Mouse (Mus musculus) testis, postnatal 10 days (tissue): Measurements from ENCODE around the gene Dusp12.

Experiments used
- DNase-seq: peaks from one replicate; pipeline ENCODE4 v3.0.0; 2021; ENCODE audit warnings: low spot score

The Dusp12 gene

DNA sequence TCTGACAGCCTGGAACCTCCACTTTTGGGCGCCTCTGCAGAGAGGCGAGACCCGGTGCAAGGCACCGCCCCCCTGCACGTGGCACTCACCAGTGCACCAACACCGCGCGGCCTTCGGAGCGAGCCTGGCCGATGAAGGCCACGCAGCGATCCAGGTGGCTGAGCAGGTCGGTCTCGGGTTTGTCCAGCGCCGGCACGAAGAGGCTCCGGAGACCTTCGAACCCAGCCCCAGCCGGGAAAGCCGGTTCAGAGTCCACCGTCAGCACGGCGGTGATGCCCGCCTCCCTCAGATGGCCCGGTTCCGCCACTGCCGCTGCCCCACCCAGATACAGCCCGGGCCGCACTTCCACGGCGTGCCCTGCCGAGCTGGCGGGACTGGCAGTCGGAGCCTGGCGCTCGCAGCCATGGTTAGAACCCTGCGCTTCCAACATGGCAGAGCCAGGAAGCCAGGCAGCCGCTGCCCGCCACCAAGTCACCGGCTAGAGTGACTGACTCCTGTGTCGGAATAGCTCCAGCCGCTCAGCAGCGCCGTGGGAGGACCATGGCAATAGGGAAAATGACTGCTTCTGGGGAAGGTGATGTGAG lies at the start of gene Dusp12, which contains the start of gene Gm26620:
Gene Dusp12, minus strand, starts transcription at position 563 of the 584 bp plus-strand sequence.
Gene Gm26620, plus strand, starts transcription at position 88 of the 584 bp plus-strand sequence.
- peak; percentile 84 for DNase-seq

- no peak for DNase-seq
Observed at GRCm38 (mm10) chr1:170934383-170934782, 49.0 kb upstream of the Dusp12 start.

DNA sequence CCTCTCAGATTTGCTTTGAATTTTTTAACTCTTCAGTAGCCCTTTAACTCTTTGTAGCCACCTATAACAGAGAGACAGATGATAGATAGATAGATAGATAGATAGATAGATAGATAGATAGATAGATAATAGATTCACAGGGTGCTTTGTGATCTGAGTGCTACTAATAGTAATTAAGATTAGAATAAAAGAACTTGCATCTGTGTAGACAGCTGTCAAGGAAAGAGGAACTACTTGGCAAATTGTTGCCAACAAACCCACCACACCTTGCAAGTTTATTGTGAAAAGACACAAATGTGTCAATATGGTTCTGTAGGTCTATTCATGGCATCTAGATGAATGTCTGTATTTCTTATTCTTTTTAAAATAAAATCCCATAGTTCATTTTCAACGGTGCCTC lies 48.6 kb upstream of the Dusp12 start:
- DNase-seq: no peak

- no peak for DNase-seq
Observed at GRCm38 (mm10) chr1:170933386-170933920, 48.1 kb upstream of the Dusp12 start.

DNA sequence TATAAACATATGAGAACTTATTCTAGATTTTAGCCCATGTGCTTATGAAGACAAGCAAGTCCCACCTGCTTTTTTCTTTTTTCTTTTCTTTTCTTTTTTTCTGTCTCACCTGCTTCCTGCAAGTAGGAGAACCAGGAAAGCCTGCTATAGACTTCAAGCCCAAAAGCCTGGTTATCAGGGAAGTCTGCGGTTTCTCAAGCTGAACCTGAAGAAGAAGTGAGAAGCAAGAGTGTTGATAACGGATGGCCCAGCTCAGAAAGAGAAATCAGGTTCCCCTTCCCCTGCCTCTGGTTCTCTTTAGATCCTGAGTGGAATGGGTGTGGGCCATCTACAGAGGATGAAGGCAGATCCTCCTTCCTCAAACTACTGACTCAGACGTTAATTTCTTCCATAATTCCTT lies 46.7 kb upstream of the Dusp12 start:
- DNase-seq: no peak

DNA sequence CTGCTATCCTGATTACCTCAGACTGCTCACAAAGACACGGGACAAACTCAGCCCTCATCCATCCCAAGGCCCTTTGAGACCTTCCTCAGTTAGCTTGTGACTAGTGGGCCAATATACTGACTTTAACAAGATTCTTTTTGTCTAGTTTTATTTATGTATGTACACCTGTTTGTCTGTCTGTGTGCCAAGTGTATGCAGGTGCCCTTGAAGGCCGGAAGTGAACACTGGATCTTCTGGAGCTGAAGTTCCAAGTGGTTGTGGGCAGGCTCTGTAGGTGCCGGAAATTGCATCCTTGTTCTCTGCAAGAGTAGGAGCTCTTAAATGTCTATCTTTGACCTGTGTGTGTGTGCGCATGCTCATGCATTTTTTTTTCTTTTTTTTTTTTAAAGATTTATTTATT lies 43.9 kb upstream of the Dusp12 start:
- no peak for DNase-seq

DNA sequence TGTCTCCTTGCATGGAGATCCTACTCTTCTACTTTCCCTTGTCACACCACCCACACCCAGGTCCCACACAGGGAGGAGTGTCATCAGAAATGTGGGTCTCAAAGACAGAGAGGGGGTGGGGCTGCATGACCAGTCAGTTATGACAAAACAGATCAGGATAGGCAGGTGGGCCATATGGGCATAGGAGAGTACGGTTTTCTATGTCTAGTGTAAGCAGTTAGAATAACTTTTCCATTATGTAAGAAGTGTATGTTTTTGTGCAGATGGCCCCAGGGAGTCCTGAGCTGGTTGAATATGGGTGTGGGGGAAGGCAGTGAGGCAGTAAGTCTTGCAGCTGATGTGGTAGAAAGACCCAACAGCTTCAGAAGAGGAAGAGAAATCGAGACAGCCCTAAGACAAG lies 43.1 kb upstream of the Dusp12 start:
- no peak for DNase-seq

DNA sequence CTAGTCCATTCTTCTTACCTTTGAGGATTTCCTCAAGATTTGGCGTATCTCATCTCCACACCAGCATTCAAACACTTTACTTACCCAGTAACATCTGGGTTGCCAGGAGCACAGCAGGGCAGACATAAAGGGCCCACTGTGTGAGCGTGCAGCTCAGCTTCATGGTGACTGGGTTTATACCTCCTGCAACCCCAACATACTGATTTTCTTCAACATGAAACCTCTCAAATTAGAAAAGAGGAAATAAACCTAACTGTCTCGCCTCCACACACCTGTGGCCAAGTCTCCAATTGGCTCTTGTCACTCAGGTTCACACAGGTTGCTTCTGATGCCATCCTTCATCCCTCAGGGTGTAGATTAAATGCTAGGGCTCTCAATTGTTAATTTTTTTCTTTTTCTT lies 42.0 kb upstream of the Dusp12 start, which contains the start of gene Fcrla:
Gene Fcrla, minus strand, starts transcription at position 206 of the 400 bp plus-strand sequence.
- DNase-seq: no peak

GRCm38 (mm10) chr1:170926941-170927340 lies 41.6 kb upstream of the Dusp12 start:
- DNase-seq: no peak

- no peak for DNase-seq
Observed at GRCm38 (mm10) chr1:170924485-170924884, 39.1 kb upstream of the Dusp12 start.

GRCm38 (mm10) chr1:170919308-170919707 lies 34.0 kb upstream of the Dusp12 start:
- no peak for DNase-seq

DNA sequence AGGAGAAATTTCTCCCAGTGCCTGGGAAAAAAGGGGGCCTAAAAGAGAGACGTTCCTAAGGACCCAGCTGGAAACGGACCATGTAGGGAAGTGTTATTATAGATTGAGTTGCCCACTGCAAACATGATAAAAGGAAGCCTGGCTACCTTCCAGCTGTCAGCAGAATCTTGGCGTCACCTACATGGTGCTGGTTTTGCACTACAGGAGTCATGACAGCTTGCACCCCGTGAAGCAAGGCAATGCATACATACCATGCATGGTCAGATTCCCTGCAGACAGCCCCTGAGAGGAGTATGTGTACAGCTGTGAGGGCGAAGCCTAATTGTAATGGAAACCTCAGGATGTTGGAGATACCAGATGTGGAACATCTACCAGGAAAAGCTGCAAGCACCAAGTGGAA lies 30.3 kb upstream of the Dusp12 start:
- DNase-seq: no peak

DNA sequence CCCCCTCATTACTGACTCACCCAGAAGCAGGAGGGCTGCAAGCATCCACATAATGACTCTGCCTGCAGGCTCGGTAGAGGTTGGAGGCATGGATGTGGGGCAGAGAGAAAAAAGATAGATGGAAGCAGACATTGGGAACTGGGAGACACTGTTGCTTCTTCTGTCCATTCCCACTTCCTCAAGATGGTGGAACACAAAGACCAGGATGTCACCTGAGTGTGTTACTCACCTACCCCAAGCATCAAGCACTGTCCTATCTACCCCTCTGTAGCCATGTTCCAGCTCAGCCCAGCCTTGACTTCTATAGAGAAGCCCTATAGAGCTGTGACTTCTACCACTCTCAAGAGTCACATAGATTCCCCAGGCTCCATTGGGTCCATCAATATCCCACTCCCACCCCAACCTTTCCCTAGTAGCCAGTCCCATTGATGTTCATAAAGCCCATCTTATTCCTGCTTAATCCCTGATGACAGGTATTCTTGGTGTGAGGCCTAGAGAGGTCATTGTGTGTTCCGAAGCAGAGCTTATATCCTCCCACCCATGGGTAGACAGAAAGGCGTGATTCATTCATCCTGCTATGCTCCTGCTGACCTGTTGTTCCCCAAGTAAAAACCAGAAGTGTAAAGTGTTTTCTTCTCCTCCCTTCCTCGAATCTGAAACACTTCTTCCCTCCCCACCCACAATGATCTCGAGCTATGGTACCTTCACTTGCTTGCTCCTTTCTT lies 27.7 kb upstream of the Dusp12 start, which contains the start of gene Fcrlb:
Gene Fcrlb, minus strand, starts transcription at position 51 of the 725 bp plus-strand sequence.
- DNase-seq: no peak

DNA sequence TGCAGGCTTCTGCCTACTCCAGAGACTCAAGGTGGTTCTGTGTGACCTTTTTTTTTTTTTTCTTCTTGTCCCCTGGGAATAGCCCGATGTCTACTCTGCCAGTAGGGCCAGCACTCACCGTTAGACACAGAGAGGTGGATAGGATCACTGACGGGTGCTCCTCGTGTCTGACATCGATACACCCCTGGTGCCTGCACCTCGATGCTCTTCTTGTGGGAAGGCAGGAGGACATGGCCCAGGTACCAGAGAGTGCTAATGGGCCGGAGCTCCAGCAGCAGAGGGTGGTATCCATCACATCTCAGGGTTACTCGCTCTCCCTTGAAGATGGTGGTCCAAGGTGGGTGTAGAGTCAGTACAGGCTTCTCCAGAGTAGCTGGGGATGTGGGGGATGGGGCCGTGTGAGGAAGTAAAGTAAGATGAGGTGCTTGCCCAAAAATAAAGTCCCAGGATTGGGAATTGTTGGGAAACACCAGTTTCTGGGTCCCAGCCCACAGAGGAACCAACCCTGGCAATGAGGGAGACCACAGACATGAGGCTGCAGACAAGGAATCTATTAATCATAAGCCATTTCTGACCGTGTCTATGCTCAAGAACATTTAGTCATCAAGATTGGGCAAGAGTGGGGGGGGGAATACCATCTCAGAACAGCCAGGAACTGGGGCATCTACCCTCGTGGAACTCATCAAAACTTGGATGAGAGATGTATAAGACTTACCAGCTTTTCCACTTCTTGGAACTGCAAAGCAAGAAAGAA lies 26.7 kb upstream of the Dusp12 start:
- DNase-seq: no peak

DNA sequence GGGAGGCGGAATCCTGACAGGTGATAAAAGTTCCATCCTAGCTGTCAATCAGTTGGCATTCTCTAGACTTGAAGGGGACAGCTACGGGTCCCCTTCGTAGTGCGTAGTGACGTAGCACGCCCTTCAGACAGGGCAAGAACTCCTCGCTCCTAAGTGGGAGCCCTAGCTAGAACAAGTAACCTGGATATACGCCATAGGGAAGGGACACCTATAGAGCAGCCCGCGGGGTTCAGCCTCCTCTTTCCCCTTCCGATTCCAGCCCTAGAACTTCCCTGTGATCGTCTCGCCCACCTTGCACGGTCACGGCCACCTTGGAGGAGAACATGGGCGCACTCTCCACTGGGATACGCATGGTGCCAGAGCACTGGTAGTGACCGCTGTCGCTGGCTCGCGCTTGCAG lies 23.0 kb upstream of the Dusp12 start:
- DNase-seq: no peak

DNA sequence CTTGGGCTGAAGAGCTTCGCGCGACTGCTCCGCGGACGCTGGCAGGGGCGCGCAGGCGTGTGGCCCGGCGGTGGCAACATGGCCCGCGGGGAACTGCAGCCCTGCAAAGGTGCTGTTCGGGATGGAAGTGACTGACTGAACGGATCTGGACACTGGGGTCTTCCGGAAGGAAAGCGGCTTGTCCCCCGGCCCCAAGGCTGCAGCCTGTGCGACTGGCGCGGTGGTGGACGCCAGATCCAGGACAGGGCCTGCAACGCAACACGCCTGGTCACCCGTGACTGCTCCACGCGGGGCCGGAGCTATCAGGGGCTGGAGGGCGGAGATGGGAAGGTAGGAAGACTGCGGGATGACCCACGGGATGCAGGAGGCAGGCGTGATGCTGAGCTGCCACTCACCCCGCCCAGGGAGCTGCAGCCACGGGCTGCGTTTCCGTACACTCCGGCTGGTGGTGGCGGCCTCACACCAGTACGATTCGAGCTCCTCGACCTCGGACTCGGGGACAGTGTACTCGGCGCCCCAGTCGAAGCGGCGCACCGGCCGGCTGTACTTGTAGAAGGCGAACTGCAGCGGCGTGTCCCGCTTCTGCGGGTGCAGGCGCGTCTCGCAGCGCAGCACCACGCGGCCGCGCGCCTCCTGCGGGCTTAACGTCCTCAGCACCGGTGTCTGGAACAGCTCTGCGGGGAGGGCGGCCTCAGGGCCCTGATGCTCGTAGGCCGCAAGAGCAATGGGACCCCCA lies 22.3 kb upstream of the Dusp12 start:
- DNase-seq: peak; percentile 56

- no peak for DNase-seq
Observed at GRCm38 (mm10) chr1:170907111-170907455, 21.7 kb upstream of the Dusp12 start.

DNA sequence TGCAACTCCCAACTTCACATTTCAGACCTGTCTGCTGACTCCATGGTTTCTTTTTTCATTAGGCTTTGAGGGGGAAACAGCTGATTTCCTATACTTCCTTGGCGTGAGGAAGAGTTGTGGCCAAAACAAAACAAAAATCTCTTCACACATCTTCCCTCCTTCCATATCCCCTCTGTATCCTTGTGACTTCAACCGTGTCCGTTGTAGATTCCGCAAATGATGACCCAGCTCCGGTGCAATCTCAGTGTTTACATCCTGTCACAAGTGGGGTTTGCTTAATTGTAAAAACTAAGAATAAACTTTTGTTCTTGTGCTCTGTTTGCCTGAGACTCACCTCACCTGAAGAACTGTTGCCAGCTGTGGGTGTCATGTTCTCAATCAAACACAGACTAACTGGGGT lies 18.1 kb upstream of the Dusp12 start:
- no peak for DNase-seq

DNA sequence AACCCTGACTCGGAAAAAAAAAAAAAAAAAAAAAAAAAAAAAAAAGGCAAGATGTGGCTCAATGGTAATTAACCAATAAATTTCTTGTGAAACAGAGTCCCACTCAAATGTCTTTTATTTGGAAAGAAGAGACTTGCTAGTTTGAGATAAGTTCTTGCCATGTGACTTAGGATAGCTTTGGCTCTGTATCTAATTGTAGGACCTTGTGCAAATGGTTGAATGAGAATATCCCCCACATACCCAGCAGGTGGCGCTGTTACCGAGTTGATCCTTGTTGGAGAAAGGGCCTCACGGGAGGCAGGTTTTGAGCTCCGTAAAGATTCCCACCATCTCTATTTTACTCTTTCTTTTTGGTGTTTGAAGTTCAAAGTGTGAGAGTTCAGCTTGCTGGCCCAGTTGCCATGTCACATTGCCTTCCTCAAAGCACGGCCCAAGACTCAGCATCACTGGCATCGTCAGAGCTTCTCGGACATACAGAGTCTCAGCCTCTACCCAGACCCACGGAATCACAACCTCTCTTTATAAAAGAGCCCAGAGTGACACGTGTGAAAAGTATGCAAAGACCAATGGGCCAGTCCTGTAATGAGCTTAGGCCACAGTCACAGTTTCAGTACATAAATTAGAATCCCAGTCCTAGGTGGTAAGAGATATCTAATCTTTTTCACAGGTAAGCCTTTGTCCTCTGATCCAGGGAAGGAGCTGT lies 16.3 kb upstream of the Dusp12 start:
- peak; percentile 96 for DNase-seq

DNA sequence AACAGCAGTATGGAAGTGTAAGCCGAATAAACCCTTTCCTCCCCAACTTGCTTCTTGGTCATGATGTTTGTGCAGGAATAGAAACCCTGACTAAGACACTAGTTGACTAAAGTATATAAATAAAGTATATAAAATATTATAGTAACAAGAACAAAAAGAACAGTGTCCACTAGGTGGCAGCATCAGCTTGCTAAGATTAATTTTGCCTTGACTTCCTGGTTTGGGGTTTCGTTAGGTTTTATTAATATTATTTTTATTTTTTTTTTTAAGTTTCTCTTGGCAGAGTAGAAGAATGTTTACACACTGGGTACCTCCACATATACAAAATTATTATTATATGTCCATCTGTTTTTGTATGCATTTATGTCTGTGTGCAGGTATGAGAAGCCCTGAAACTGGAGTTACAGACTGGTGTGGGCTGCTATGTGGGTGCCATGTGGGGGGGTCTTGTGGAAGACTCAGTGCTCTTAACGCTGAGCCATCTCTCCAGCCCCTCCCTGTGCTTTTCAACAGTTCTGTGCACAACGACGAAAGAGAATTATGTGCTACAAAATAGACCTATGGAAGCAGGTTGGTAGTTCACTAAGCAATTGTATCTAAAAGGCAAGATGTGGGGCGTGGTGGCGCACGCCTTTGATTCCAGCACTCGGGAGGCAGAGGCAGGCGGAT lies 15.6 kb upstream of the Dusp12 start:
- DNase-seq: peak; percentile 76
